Mouse (Mus musculus): ENCODE measurements around the gene Gprin1. TPM values are rescaled to one million over a fixed set of nuclear protein-coding genes. Genes with fewer than 3 reads are reported as not detected.

Gprin1 gene
- polyA plus RNA-seq, 1 experiment from 2014 or later = 0.24 TPM

- Histone ChIP-seq H3K36me3 (no peaks in the 10 kb centered on the region), H3K4me3 (peak overlapping the region; percentile 50), H3K27ac (no peak overlapping the region), H3K4me1 (peaks cover 17% of the 10 kb centered on the region), H3K27me3 (ENCODE audit: low read depth, poor library complexity, severe bottlenecking) (peaks cover 90% of the 10 kb centered on the region), H3K9me3 (replicated peaks) (no peaks in the 10 kb centered on the region)
- WGBS = 5% methylated on average over 34 of the region's 34 CpGs
- no peak for DNase-seq (ENCODE audit: low spot score)
These were observed 11.5 kb downstream of the Gprin1 start for GRCm38 (mm10) chr13:54738213-54738601.

- peak overlapping the region; percentile 50 for H3K4me3 ChIP-seq
- H3K36me3 ChIP-seq = no peaks in the 10 kb centered on the region
- WGBS = 2% methylated on average over 87 of the region's 87 CpGs
- H3K9me3 ChIP-seq (replicated peaks) = no peaks in the 10 kb centered on the region
- peaks cover 87% of the 10 kb centered on the region for H3K27me3 ChIP-seq (ENCODE audit: low read depth, poor library complexity, severe bottlenecking)
- peaks cover 17% of the 10 kb centered on the region for H3K4me1 ChIP-seq
- no peak overlapping the region for H3K27ac ChIP-seq
- peak; percentile 63 for DNase-seq (ENCODE audit: low spot score)
These were observed 12.0 kb downstream of the Gprin1 start for GRCm38 (mm10) chr13:54737488-54738212.

- Histone ChIP-seq H3K4me1 (peaks cover 17% of the 10 kb centered on the region), H3K9me3 (replicated peaks) (no peaks in the 10 kb centered on the region), H3K27ac (no peak overlapping the region), H3K36me3 (no peaks in the 10 kb centered on the region), H3K4me3 (peak overlapping the region; percentile 50; the same call in 1 of the 2 replicates), H3K27me3 (ENCODE audit: low read depth, poor library complexity, severe bottlenecking) (peaks cover 81% of the 10 kb centered on the region)
- 24% methylated on average over 3 of the region's 3 CpGs for WGBS
- no peak for DNase-seq (ENCODE audit: low spot score)
These were observed 12.7 kb downstream of the Gprin1 start for GRCm38 (mm10) chr13:54736931-54737330.

- Histone ChIP-seq H3K4me1 (no peaks in the 10 kb centered on the region), H3K27ac (no peak overlapping the region), H3K27me3 (ENCODE audit: low read depth, poor library complexity, severe bottlenecking) (no peaks in the 10 kb centered on the region), H3K4me3 (no peak overlapping the region), H3K36me3 (no peaks in the 10 kb centered on the region), H3K9me3 (replicated peaks) (no peaks in the 10 kb centered on the region)
- no peak for DNase-seq (ENCODE audit: low spot score)
- WGBS = 78% methylated on average over 11 of the region's 11 CpGs
These were observed 23.5 kb downstream of the Gprin1 start for GRCm38 (mm10) chr13:54726131-54726530.

GRCm38 (mm10) chr13:54723143-54723542 lies 26.5 kb downstream of the Gprin1 start:
- Histone ChIP-seq H3K9me3 (replicated peaks) (no peaks in the 10 kb centered on the region), H3K36me3 (no peaks in the 10 kb centered on the region), H3K4me1 (no peaks in the 10 kb centered on the region), H3K27ac (no peak overlapping the region), H3K27me3 (ENCODE audit: low read depth, poor library complexity, severe bottlenecking) (no peaks in the 10 kb centered on the region), H3K4me3 (no peak overlapping the region)
- 93% methylated on average over 3 of the region's 3 CpGs for WGBS
- no peak for DNase-seq (ENCODE audit: low spot score)

GRCm38 (mm10) chr13:54716916-54717315 lies 32.8 kb downstream of the Gprin1 start:
- Histone ChIP-seq H3K9me3 (replicated peaks) (no peaks in the 10 kb centered on the region), H3K27ac (no peak overlapping the region), H3K4me1 (no peaks in the 10 kb centered on the region), H3K36me3 (no peaks in the 10 kb centered on the region), H3K4me3 (no peak overlapping the region), H3K27me3 (ENCODE audit: low read depth, poor library complexity, severe bottlenecking) (no peaks in the 10 kb centered on the region)
- WGBS = 3% methylated on average over 5 of the region's 5 CpGs
- peak; percentile 75 for DNase-seq (ENCODE audit: low spot score)

- no peak overlapping the region for H3K27ac ChIP-seq
- no peaks in the 10 kb centered on the region for H3K27me3 ChIP-seq (ENCODE audit: low read depth, poor library complexity, severe bottlenecking)
- no peaks in the 10 kb centered on the region for H3K36me3 ChIP-seq
- no peak for DNase-seq (ENCODE audit: low spot score)
- no peaks in the 10 kb centered on the region for H3K9me3 ChIP-seq (replicated peaks)
- no peak overlapping the region for H3K4me3 ChIP-seq
- 86% methylated on average over 10 of the region's 10 CpGs for WGBS
- no peaks in the 10 kb centered on the region for H3K4me1 ChIP-seq
These were observed 34.7 kb downstream of the Gprin1 start for GRCm38 (mm10) chr13:54714996-54715395.

GRCm38 (mm10) chr13:54714393-54714792 lies 35.3 kb downstream of the Gprin1 start:
- no peak overlapping the region for H3K4me3 ChIP-seq

GRCm38 (mm10) chr13:54710866-54711265 lies 38.8 kb downstream of the Gprin1 start:
- no peak overlapping the region for H3K27ac ChIP-seq
- H3K36me3 ChIP-seq = no peaks in the 10 kb centered on the region
- DNase-seq (ENCODE audit: low spot score) = no peak
- no peak overlapping the region for H3K4me3 ChIP-seq
- H3K9me3 ChIP-seq (replicated peaks) = no peaks in the 10 kb centered on the region
- WGBS = 85% methylated on average over 3 of the region's 3 CpGs
- H3K4me1 ChIP-seq = no peaks in the 10 kb centered on the region
- H3K27me3 ChIP-seq (ENCODE audit: low read depth, poor library complexity, severe bottlenecking) = no peaks in the 10 kb centered on the region

More at GRCm38 (mm10) chr13:54714393-54714792, 35.3 kb downstream of the Gprin1 start:
- no peaks in the 10 kb centered on the region for H3K4me1 ChIP-seq
- no peaks in the 10 kb centered on the region for H3K9me3 ChIP-seq (replicated peaks)
- H3K36me3 ChIP-seq = no peaks in the 10 kb centered on the region
- WGBS = 42% methylated on average over 4 of the region's 4 CpGs
- no peaks in the 10 kb centered on the region for H3K27me3 ChIP-seq (ENCODE audit: low read depth, poor library complexity, severe bottlenecking)
- no peak for DNase-seq (ENCODE audit: low spot score)
- no peak overlapping the region for H3K27ac ChIP-seq

- Histone ChIP-seq H3K27me3 (ENCODE audit: low read depth, poor library complexity, severe bottlenecking) (no peaks in the 10 kb centered on the region), H3K4me3 (no peak overlapping the region), H3K27ac (no peak overlapping the region), H3K36me3 (no peaks in the 10 kb centered on the region), H3K9me3 (replicated peaks) (no peaks in the 10 kb centered on the region), H3K4me1 (no peaks in the 10 kb centered on the region)
- 52% methylated on average over 6 of the region's 6 CpGs for WGBS
- no peak for DNase-seq (ENCODE audit: low spot score)
These were observed 44.8 kb downstream of the Gprin1 start for GRCm38 (mm10) chr13:54704890-54705289.

GRCm38 (mm10) chr13:54702507-54702906 lies 47.2 kb downstream of the Gprin1 start:
- Histone ChIP-seq H3K4me3 (no peak overlapping the region), H3K27me3 (ENCODE audit: low read depth, poor library complexity, severe bottlenecking) (no peaks in the 10 kb centered on the region), H3K36me3 (no peaks in the 10 kb centered on the region), H3K9me3 (replicated peaks) (no peaks in the 10 kb centered on the region), H3K27ac (no peak overlapping the region), H3K4me1 (no peaks in the 10 kb centered on the region)
- DNase-seq (ENCODE audit: low spot score) = no peak
- WGBS = 72% methylated on average over 7 of the region's 7 CpGs

GRCm38 (mm10) chr13:54701243-54701642 lies 48.4 kb downstream of the Gprin1 start, which contains the start of gene Cdhr2:
Gene Cdhr2 (plus strand): TSS chr13:54701461.
- H3K36me3 ChIP-seq = no peaks in the 10 kb centered on the region
- H3K27ac ChIP-seq = no peak within 1 kb of the TSS
- no peaks in the 10 kb centered on the region for H3K9me3 ChIP-seq (replicated peaks)
- no peak within 1 kb of the TSS for H3K4me3 ChIP-seq
- H3K27me3 ChIP-seq (ENCODE audit: low read depth, poor library complexity, severe bottlenecking) = no peaks in the 10 kb centered on the region
- H3K4me1 ChIP-seq = no peaks in the 10 kb centered on the region
- 75% methylated on average over 5 of the region's 5 CpGs for WGBS
- DNase-seq (ENCODE audit: low spot score) = no peak

- no peak for DNase-seq (ENCODE audit: low spot score)
- Histone ChIP-seq H3K9me3 (replicated peaks) (no peaks in the 10 kb centered on the region), H3K4me3 (no peak overlapping the region), H3K27me3 (ENCODE audit: low read depth, poor library complexity, severe bottlenecking) (no peaks in the 10 kb centered on the region), H3K4me1 (peaks cover 27% of the 10 kb centered on the region), H3K36me3 (0 out of 2 replicates have a peak, but pooled peaks cover 2% of the 10 kb centered on the region), H3K27ac (no peak overlapping the region)
- 91% methylated on average over 11 of the region's 11 CpGs for WGBS
These were observed 54.0 kb downstream of the Gprin1 start for GRCm38 (mm10) chr13:54695479-54696230.

All from limb, embryonic 10.5 days (tissue).